Mouse (Mus musculus): ENCODE measurements around the gene Def8.

The Def8 gene

DNA sequence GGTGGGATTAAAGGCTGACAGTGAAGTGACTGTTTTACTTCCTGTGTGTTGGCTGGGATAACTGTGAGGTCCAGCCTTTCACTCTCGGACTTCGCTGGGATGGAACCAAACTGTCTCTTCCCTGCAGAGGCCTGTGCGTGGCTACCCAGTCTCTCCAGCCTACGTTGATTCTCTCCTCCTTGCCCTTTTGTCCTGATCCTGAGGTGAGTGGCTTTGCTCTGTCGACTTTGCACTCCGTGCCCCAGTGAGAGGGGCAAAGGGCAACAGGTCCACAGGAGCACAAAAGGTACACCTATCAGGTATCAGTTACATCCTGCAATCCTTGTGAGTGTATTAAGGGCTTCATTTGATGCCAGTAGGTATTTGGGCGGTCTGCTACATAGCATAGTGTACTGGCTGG, at the start of gene Def8:
Gene Def8 (plus strand): TSS at position 87 of the 400 bp plus-strand sequence.
- DNase-seq = no peak

DNA sequence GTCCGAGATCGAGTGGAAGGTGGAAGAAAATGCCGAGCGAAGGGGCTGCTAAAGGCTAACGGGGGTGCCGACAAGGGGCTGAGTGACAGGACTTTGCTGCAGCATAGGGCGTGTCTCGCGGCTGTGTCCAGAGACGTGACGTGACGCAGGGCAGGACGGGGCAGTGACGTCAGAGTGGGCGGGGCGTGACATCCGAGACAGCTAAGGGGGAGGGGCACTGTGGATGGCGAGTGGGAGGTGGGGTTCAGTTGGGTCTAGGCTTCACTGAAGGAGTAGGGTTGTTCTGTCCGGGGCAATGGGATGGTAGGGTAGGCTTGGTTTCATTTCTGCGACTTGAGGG, 49.1 kb upstream of the Def8 start:
- peak; percentile 93 to 94 for DNase-seq

DNA sequence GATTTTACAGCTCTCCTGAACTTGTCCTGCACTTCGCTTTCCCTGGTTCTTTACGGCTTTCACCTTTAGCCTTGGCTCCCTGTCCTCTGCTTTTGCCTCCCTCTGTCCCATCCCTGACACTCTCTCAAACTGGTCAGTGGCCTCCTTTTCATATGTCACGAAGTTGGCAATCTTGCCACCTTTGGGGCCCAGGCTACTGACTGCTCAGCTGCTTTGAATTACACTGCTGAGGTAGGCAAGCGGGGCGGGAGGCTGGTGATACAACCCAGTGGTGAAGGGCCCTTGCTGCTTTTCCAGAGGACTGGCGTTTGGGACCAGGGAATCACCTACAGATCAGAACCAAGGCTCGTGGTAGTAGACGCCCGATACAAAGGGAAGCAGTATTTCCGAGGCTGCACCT, 47.6 kb upstream of the Def8 start:
- no peak for DNase-seq

DNA sequence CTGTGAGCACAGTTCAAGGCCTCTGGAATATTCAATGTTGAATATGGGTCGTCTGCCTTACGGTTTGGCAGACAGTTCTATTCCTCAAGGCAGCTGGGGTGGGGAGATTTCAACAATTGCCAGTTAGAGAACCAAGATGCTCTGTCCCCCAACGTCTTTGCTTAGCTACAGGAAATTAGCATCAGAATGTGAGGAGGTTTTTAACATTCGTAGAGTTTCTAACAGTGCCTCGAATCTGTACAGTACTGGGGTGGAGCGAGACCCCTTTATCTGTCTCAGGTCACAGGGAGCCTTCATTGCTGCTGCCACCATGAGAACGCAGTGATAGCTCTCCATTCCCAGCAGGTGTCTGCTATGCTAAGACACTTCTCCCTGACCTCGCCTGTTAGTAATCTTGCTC, 47.2 kb upstream of the Def8 start:
- DNase-seq = no peak

DNA sequence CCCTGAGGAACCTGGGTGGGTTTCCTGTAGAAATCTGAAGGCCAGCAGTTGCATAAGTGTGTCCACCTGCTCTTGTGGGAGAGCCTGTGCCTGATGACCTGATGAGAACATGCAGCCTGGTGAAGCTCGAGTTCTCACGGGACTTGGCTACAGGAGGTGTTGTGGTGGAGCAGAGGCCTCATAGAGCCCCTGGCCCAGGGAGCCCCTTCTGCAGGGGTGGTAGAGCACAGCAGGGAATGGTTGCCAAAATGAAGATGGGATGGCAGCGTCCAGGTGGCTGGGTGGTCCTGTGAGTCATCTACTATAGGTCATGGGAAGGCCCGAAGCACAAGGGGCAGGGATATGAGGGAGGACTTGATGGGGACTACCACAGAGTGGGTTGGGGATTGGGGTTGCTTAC, 41.6 kb upstream of the Def8 start:
- DNase-seq = no peak

DNA sequence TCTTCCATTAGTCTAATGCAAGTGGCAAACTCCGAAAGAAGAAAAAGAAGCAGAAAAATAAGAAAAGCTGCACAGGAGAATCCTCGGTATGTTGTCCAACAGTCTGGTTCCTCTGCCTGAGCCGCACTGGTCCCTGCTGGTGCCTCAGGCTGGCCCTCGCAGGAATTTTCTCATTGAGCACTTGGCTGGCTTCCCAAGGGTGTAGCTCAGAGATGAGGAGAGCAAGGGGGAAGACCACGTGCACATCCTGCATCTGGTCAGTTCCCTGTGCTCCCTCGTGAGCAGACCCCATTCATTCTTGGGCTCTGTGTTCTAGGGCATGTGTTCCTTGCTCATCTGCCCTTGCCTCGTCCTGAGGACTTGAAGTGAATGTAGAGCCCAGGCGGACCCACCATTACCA, 40.8 kb upstream of the Def8 start:
- DNase-seq = no peak

DNA sequence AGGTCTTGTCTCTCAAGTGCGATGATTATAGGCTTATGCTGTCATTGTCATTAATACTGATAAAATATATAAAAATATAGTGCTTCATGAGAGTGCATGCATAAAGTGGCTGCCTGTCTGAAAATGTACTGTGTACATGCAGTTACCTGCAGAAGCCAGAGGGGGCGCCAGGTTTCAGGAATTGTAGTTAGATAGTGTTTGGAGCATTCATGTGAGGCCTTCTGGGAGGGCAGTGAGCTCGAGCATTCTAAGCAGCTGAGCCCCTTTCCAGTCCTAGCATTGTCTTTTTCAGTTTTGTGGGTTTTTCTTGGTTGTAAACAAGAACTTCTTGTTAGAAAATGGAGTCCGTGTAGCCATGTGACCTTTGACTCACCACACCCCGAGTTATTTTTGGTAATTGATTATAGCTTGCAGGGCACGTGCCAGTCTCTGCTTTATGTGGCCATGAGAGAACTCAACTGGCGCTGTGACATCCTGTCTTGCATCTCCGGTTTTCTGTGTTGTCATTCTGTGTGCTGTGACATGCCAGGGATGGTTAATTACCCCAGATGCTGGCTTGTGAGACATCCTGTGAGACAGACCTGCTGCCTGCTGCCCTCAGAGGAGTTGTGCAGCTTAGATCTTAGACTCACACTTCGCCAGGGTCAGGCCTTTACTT, 38.3 kb upstream of the Def8 start:
- DNase-seq = no peak

DNA sequence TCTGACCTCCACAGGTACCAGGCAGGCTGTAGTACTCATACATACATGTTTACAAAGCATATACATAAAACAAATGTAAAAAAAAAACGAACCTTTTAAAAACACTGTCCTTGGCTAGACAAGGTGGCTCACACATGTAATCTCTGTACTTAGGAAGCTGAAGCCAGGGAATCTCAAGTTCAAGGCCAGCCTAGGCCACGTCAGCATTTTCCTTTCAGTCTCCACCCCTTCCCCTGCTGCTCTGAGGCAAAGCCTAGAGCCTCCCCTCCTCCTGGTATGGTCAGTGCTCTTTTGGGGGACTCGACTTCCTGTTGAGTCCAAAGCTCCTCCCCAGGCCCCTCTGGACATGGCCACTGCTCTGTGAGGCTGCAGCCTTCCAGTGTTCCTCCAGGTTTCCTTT, 36.3 kb upstream of the Def8 start:
- DNase-seq = no peak

DNA sequence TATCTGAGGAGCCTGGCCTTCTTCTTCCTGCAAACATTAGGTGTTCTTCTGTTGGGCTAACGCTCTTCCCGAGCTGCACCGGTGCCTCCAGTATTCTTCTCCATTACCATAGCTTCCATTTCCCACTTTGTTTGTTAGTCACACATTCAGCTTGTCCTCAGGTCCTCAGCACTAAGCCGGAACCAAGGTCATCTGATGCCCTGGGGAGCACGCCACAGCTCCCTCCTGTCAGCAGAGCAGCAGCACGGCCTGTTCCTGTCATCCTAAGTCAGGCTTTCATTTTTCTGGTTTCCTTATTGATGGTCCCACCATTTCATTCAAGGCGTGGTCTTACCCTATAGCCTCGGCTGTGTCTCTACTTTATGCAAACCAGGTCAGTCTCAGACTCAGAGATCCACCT, 35.5 kb upstream of the Def8 start:
- no peak for DNase-seq

DNA sequence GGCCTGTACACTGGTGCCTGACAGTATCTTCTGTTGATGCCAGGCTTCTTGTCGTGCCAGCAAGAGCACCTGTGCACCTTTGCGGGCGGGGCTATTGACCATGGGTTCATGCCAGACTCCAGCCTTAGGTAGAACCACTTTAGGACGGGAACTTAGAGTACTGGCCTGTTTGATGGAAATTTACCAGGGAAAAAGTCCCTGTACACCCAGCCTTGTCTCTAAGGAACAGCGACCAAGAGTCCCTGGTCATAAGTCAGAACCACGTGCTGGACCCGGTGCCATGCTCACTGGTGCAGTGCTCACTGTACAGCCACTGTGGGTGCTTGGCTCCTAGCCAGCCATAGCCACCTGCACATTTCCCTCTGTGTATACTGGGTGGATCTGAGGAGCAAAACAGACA, 34.3 kb upstream of the Def8 start:
- DNase-seq = peak; percentile 66 to 70

DNA sequence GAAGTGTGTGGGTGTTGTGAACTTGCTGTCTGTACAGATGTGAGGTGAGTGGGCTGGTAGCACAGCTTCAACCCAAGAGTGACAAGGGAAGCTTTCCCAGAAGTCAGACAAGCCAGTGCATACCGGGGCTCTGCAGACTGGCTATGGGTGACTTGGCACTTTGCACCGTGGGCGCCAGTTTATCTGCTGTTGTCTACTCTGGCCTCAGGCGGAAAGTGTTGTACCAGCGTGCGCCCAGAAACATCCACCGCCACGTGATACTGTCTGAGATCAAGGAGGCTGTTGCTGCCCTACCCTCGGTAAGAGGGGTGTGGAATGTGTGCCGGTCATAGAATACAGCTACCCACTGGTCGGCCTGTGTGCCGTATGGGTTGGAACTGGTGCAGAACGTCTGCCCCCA, 25.0 kb upstream of the Def8 start:
- no peak for DNase-seq

DNA sequence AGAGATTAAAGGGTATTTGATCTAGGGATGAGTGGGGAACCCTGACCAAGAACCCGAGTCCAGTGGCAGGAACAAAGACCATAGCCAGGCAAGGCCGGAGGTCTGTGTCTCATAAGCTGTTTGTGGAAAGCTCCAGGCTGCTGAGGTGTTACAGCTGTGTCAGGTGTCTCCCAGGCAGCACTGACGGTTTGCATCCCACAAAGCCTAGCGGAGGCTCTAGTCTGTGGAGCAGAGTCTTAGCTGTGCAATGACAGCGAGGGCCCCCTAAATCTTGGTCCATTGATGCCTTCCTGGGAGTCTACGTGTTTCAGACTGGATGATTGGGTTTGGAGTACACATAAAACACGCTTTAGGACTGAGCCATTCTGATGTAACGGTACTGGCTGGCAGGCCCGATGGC, 21.4 kb upstream of the Def8 start:
- DNase-seq = no peak

DNA sequence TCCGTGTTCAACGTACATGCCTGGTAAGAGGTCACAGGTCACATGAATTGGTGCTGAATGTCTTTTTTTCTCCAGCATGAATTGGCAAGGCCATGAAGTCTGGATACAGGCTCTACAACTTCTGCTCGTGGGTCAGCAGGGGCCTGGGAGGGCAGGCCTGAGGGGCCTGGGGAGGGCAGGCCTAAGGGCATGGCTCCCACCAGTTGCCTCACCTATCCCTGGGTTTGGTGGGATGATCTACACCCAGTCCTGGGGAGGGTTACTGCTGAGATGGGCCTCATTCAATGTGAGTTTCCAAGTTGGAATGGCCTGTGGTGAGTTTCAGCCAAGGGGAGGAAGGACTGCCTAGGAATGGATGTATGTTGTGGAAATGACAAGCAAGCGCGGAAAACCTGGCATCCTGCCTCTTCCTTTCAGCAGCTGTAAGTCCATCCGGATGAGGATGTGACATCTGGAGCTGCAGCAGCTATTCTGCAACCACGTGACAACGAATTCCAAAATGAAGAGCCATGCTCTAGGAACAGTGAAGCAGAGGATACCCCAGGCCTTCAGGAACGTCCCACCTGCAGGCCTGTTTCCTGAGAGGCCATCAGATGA, 20.5 kb upstream of the Def8 start:
- DNase-seq = peak in 1 of 2 experiments; percentile 2

DNA sequence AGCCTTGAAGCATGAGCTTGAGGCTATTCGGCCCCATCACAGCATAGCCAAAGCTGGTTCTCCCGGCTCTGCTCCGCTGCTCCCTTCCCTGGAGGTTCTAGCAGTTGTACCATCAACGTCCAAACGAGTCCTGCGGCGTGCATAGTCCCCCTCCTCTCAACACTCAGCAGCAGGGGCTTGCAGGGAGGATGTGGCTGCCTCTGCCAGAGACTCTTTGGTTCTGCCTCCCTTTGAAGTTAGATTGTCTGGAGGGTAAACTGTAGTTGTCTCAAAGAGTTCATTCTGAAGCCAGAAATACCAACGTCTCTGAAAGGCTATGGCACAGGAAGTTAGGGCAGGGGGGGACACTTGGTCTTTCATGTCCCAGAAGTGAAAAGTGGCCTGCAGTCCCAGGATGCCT, 18.8 kb upstream of the Def8 start:
- DNase-seq = peak in 1 of 2 experiments; percentile 2

DNA sequence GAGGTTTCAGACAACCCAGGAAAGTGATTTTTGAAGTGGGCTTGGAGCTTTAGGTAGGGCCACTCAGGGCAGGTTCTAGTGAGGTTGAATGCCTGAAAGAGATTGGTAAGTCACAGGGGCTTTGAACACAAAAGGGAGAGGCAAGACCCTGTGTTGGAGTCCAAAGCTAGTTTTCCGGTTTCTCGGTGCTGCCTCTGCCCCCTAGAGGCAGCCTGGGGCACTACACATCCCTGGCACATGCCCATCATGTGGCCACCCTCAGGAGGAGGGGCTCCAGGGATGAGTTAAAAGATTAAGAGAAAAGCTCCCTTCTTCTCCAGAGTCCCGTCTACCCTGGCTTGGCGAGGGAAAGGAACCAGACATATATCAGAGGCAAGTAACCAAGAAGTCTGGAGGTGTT, 16.5 kb upstream of the Def8 start, which contains the start of gene Mc1r:
Gene Mc1r (plus strand): TSS at position 322 of the 400 bp plus-strand sequence.
- peak; percentile 73 to 76 for DNase-seq

DNA sequence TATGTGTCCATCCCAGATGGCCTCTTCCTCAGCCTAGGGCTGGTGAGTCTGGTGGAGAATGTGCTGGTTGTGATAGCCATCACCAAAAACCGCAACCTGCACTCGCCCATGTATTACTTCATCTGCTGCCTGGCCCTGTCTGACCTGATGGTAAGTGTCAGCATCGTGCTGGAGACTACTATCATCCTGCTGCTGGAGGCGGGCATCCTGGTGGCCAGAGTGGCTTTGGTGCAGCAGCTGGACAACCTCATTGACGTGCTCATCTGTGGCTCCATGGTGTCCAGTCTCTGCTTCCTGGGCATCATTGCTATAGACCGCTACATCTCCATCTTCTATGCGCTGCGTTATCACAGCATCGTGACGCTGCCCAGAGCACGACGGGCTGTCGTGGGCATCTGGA, 15.7 kb upstream of the Def8 start:
- DNase-seq = no peak

DNA sequence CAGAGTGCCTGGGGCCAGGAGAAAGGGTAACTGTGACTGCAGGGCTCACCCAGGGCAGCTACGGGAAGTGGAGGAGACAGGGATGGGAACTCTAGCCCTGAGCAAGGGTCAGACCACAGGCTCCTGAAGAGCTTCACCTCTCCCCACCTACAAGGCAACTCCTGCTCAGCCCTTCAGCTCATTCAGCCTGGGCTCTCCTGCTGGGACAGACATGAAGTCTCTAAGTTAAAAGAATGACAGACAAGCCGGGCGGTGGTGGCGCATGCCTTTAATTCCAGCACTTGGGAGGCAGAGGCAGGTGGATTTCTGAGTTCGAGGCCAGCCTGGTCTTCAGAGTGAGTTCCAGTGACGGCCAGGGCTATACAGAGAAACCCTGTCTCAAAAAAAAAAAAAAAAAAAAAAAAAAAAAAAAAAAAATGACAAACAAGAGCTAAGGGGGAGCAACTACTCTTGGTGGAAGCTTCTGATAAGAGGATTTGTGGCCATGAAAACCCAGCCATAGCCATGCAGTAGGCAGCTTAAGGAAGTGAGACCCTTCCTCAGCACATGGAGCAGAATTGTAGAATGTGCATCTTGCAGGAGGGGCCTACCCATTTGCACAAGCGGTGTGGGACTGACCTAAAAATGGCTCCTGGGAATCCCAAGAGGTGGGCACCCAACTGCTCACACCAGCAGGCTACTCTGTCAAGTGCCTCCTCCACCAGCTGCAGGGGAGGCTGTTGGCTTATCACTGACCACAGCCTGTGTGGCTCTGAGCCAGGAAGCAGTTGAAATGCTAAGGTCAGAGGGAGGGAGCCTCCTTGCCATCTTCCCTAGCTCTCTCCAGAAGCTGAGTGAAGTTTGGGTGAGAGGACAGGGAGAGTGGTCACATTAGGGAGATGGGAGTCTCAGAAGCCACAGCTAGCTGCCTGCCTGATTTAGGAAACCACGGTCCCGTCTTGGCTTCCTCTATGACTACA, 14.5 kb upstream of the Def8 start:
- DNase-seq = no peak

DNA sequence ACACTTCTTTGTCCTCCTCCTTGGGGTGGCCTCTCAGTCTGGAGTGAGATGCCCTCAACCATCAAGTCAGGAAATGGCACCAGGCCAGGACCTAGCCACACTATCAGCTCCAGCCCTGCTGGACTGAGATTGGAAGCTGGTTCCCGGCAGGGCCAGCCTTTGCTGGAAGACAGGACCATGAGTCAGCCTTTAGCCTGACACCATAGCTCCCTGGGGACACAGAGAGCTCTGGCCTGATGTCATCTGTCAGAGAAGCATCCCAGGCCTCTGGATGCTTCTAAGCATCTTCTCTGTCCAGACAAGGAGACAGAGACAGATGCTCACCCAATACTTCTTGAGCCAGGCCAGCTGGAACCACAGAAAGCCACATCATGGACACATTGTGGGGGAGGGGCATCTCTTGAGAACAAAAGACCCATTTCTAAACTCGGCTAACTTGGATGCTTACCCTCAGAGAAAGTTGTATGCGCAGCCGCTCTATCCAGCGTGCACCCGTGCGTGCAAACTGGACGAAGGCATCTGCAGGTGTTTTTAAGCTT, 13.2 kb upstream of the Def8 start:
- peak; percentile 43 to 56 for DNase-seq

DNA sequence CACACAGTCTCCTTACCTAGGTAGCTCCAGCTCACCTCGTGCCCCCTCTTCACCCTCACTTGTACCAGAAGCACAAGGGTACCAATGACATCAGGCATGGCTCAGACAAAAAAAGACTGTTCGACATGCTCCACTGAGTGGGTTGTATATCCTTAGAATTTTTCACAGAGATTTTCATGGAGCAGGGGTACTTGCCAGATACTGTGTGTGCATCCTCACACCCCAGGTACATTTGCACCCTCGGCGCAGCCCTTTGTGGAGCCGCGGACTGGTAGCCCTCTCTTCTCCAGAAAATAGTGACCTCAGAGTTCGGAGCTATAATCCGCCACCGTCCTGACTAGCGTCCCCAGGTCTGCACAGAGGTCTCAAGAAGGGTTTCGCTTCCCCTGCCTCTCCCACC, 12.5 kb upstream of the Def8 start:
- DNase-seq = peak in 1 of 2 experiments; percentile 33

DNA sequence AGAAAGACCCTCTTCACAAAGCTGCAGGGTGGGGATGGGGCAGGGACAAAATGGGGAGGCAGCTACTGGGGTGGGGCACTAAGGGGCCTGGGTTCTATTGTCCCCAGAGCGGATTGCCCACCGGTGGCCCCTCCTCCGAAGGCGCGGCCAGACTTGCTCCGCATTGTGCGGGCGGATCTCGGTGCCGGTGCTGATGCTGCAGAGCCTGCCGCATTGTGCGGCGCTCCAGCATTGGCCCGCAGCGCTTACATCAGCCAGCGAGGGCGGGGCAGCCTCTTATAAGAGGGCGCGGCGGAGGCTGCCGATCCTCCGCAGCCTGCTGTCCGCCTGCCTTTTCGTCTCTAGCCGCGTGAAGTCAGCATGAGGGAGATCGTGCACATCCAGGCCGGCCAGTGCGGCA, 12.1 kb upstream of the Def8 start, which contains the start of gene Tubb3:
Gene Tubb3 (plus strand): TSS at position 179 of the 400 bp plus-strand sequence.
- peak; percentile 94 for DNase-seq

DNA sequence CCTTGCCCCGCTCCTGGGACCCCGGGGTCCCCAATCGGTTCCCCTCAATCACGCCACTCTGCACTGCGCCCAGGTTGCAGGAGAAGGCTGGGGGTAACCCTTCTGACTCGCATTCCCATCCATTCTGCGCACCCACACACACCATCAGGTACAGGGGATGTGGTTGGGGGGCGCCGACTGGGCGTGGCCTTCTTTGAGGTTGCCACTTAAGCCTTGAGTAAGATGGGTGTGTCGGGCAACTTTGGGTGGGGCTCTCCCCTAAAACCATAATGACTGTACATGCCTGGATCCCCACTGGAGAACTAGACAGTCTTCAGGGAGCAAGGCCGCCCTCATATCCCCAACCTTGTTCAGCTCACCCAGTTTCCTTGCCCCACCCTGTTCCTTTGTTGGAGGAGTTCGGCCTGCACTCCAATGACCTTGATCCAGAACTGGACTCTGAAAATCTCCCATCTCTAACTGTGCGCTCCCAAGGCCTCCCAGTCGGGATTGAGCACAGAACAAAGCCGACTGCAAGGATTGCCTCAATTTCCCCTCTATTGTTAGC, 11.5 kb upstream of the Def8 start:
- DNase-seq = peak in 1 of 2 experiments; percentile 31

DNA sequence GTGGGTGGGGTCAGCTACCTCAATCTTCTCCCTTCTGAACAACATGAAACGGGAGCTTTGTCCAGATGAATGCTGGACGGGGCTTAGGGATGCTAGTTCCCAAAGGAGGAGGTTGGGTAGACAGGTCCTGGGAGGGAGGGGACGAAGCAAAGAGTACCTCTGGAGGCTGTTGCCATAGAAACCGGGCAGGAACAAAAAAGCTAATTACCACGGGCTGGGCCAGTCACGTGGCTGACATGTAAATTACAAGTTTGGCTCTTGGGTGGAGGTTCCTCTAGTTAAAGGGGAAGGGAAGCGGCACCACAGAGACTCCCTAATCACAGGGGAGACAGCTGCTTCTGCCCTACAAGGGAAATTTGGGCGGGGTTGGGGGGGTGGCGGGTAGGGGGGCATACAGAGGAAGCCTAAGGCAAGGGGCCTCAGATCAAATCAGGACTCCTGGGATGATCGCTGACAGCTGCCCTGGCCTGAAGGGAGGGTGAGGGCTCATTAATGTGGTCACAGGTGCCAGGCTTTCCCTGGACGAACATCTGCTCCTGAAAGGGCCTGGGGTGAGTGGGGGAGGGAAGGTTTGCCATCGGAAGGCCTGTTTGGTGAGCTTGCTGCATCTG, 10.7 kb upstream of the Def8 start:
- peak; percentile 43 to 55 for DNase-seq

DNA sequence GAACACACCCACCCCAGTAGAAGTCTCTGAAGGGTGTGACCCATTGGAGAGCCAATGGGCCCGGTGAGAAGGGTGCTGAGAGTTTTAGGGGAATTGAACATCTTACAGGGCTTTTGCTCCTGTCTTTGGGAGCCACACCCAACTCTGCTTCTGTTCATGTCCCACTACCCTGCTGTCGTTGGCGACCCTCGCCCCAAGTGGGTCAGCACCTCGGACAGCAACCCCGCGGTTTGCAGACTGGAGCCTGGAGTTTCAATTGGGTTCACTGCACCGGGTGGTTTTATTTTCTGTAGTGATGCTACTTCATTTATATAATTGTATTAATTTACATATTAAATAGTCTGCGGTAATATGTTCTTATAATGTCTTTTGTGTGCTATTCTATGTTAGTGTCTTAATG, 9.1 kb upstream of the Def8 start:
- no peak for DNase-seq

All from cerebellum, postnatal 36 days (tissue).